Mouse (Mus musculus) hindbrain, embryonic 16.5 days (tissue): Measurements from ENCODE around the gene Pex19. TPM values are rescaled to one million over a fixed set of nuclear protein-coding genes. Genes with fewer than 3 reads are reported as not detected.

Source experiments
- polyA plus RNA-seq: library from polyadenylated mRNA; unstranded; fragments of >200 nt; fragmentation: Nextera tagmentation; extraction: Ambion mirVana; gene quantifications from 2 replicates; pipeline ENCODE4 v1.2.1, GENCODE M21; 2015

Gene Pex19
- polyA plus RNA-seq, 1 experiment from 2014 or later: 169 TPM

Other genes with a start within 250 kb of the Pex19 start
- not detected in 2 replicates for gene Gm10521, start 231.1 kb upstream of the Pex19 start, polyA plus RNA-seq
- 0.35 TPM in 1 of 2 replicates, not detected in the other for gene Slamf6, start 209.2 kb upstream of the Pex19 start, polyA plus RNA-seq
- gene Vangl2, start 98.3 kb upstream of the Pex19 start, polyA plus RNA-seq: 39.9 and 50.1 TPM in 2 replicates
- 2.6 and 3.2 TPM in 2 replicates for gene Nhlh1, start 69.2 kb upstream of the Pex19 start, polyA plus RNA-seq
- 181 and 214 TPM in 2 replicates for gene Copa, start 44.2 kb upstream of the Pex19 start, polyA plus RNA-seq
- 110 and 121 TPM in 2 replicates for gene Ncstn, start 44.0 kb upstream of the Pex19 start, polyA plus RNA-seq
- 86.6 and 91.6 TPM in 2 replicates for gene Dcaf8, start 21.3 kb downstream of the Pex19 start, polyA plus RNA-seq
- 538 and 563 TPM in 2 replicates for gene Pea15a, start 80.0 kb downstream of the Pex19 start, polyA plus RNA-seq
- 1.5 and 5.5 TPM in 2 replicates for gene Casq1, start 93.1 kb downstream of the Pex19 start, polyA plus RNA-seq
- gene Atp1a4, start 131.7 kb downstream of the Pex19 start, polyA plus RNA-seq: 0.06 TPM in 1 of 2 replicates, not detected in the other
- 84.7 and 88.3 TPM in 2 replicates for gene Igsf8, start 134.9 kb downstream of the Pex19 start, polyA plus RNA-seq
- 96.7 and 102 TPM in 2 replicates for gene Atp1a2, start 171.3 kb downstream of the Pex19 start, polyA plus RNA-seq
- gene Kcnj9, start 202.6 kb downstream of the Pex19 start, polyA plus RNA-seq: 4.9 and 5.6 TPM in 2 replicates
- gene Kcnj10, start 214.5 kb downstream of the Pex19 start, polyA plus RNA-seq: 3.5 and 3.9 TPM in 2 replicates
- 3.1 and 3.9 TPM in 2 replicates for gene Pigm, start 249.8 kb downstream of the Pex19 start, polyA plus RNA-seq